Mouse (Mus musculus): ENCODE results near the gene Gcnt2. TPM values are rescaled to one million over a fixed set of nuclear protein-coding genes. Genes with fewer than 3 reads are reported as not detected.

Gene Gcnt2
- polyA plus RNA-seq, 1 experiment from 2014 or later: 5.3 TPM

DNA sequence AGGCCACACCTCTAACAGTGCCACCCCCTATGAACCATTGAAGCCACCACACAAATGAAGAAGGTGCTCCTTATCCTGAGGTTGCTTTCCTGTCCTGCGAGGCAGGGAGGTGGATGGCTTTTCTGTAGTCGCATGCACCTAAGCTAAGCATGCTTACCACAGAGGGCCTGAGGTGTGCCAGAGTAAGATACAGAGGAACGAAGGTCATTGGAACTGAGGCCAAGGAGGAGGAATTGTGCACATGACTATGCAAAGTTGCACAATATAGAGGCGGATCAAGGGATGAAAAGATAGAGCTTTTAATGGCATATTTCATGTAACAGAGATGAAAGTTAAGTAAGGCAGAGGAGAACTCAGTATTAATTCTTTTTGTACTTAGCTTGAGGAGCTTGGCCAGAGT, 146.7 kb downstream of the Gcnt2 start:
- Histone ChIP-seq H3K9ac (ENCODE audit: low read depth, low read length) (no peak overlapping the region), H3K9me3 (ENCODE audit: control insufficient read depth, low read length) (no peaks in the 10 kb centered on the region), H3K36me3 (ENCODE audit: control insufficient read depth, insufficient read depth, low read length) (peaks cover 29% of the 10 kb centered on the region), H3K27ac (ENCODE audit: low read depth, low read length) (no peak overlapping the region), H3K27me3 (replicated peaks; ENCODE audit: control insufficient read depth, insufficient read depth, low read length) (no peaks in the 10 kb centered on the region), H3K4me1 (ENCODE audit: control insufficient read depth, insufficient read depth, low read depth, low read length) (peaks cover 9% of the 10 kb centered on the region), H3K4me2 (ENCODE audit: low read length) (no peak overlapping the region), H3K4me3 (ENCODE audit: low read length) (no peak overlapping the region)
- 96% methylated on average over 4 of the region's 4 CpGs for WGBS
- ATAC-seq: no peak

DNA sequence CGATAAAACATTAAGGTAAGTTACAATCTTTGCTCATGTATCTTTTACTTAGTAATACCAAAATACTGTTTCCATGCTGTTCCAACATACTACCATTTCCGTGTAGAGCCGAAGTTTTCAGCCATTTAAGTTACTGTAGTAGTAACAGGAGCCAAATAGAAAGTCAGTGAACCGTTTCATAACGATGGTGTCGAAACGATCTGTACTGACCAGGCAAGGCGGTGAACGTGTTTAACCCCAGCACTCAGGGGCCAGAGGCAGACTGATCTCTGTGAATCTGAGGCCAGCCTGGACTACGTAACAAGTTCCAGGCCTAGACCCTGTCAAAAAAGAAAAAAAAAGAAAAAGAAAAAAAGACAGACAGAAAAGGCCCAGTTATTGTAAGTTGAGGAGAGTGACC, 148.7 kb downstream of the Gcnt2 start:
- no peak for ATAC-seq
- peaks cover 35% of the 10 kb centered on the region for H3K36me3 ChIP-seq (ENCODE audit: control insufficient read depth, insufficient read depth, low read length)
- 95% methylated on average over 10 of the region's 10 CpGs for WGBS
- no peak overlapping the region for H3K9ac ChIP-seq (ENCODE audit: low read depth, low read length)
- H3K4me2 ChIP-seq (ENCODE audit: low read length): no peak overlapping the region
- no peak overlapping the region for H3K27ac ChIP-seq (ENCODE audit: low read depth, low read length)
- H3K4me1 ChIP-seq (ENCODE audit: control insufficient read depth, insufficient read depth, low read depth, low read length): no peaks in the 10 kb centered on the region
- H3K9me3 ChIP-seq (ENCODE audit: control insufficient read depth, low read length): no peaks in the 10 kb centered on the region
- H3K27me3 ChIP-seq (replicated peaks; ENCODE audit: control insufficient read depth, insufficient read depth, low read length): no peaks in the 10 kb centered on the region
- no peak overlapping the region for H3K4me3 ChIP-seq (ENCODE audit: low read length)

GRCm38 (mm10) chr13:41008946-41009345, 149.4 kb downstream of the Gcnt2 start:
- Histone ChIP-seq H3K27ac (ENCODE audit: low read depth, low read length) (no peak overlapping the region), H3K27me3 (replicated peaks; ENCODE audit: control insufficient read depth, insufficient read depth, low read length) (no peaks in the 10 kb centered on the region), H3K4me3 (ENCODE audit: low read length) (no peak overlapping the region), H3K36me3 (ENCODE audit: control insufficient read depth, insufficient read depth, low read length) (peaks cover 35% of the 10 kb centered on the region), H3K4me2 (ENCODE audit: low read length) (no peak overlapping the region), H3K9me3 (ENCODE audit: control insufficient read depth, low read length) (no peaks in the 10 kb centered on the region), H3K4me1 (ENCODE audit: control insufficient read depth, insufficient read depth, low read depth, low read length) (no peaks in the 10 kb centered on the region), H3K9ac (ENCODE audit: low read depth, low read length) (no peak overlapping the region)
- 83% methylated on average over 8 of the region's 8 CpGs for WGBS
- no peak for ATAC-seq

Small RNA genes within 50 kb of the gene (microRNA-seq; reads per million reads assigned to microRNA genes)
- not detected for gene Mir5124a

Other genes with a start within 250 kb of the Gcnt2 start
- 8.4 and 9.0 TPM in 2 replicates for gene Tfap2a, start 121.4 kb upstream of the Gcnt2 start, polyA plus RNA-seq (2015; fragmentation: Nextera tagmentation; extraction: Ambion mirVana)
- gene Pak1ip1, start 141.3 kb downstream of the Gcnt2 start, polyA plus RNA-seq (2015; fragmentation: Nextera tagmentation; extraction: Ambion mirVana): 55.1 and 55.6 TPM in 2 replicates
- gene Tmem14c, start 156.5 kb downstream of the Gcnt2 start, polyA plus RNA-seq (2015; fragmentation: Nextera tagmentation; extraction: Ambion mirVana): 123 and 139 TPM in 2 replicates
- 2.3 and 2.4 TPM in 2 replicates for gene Mak, start 220.0 kb downstream of the Gcnt2 start, polyA plus RNA-seq (2015; fragmentation: Nextera tagmentation; extraction: Ambion mirVana)

Data from hindbrain, embryonic 16.5 days (tissue).